Mouse (Mus musculus) liver, embryonic 12.5 days (tissue): ENCODE measurements around the gene Smim1. TPM values are rescaled to one million over a fixed set of nuclear protein-coding genes. Genes with fewer than 3 reads are reported as not detected.

Experiments used
- ATAC-seq: fragments of 200-750 bp; cut with Nextera tagmentation; 2 replicates; pipeline ENCODE4 v1.8.0; 2017; ENCODE audit warnings: moderate number of reproducible peaks, mild to moderate bottlenecking, moderate library complexity
- H3K27ac ChIP-seq: fragments of 300-500 bp; sonication (generic); 2 replicates; pipeline ENCODE4 v1.5.1; 2016; ENCODE audit warnings: mild to moderate bottlenecking
- H3K27me3 ChIP-seq: fragments of 300-500 bp; sonication (generic); replicated peaks from 2 replicates; pipeline ENCODE4 v1.6.1; 2016; ENCODE audit warnings: mild to moderate bottlenecking, moderate library complexity
- H3K36me3 ChIP-seq: fragments of 300-500 bp; sonication (generic); 2 replicates; pipeline ENCODE4 v1.6.1; 2016; ENCODE audit warnings: mild to moderate bottlenecking, moderate library complexity
- H3K4me1 ChIP-seq: fragments of 300-500 bp; sonication (generic); 2 replicates; pipeline ENCODE4 v1.6.1; 2016
- H3K4me2 ChIP-seq: fragments of 300-500 bp; sonication (generic); 2 replicates; pipeline ENCODE4 v1.6.1; 2016; ENCODE audit warnings: mild to moderate bottlenecking, moderate library complexity
- H3K4me3 ChIP-seq: fragments of 300-500 bp; sonication (generic); 2 replicates; pipeline ENCODE4 v1.5.1; 2016; ENCODE audit warnings: mild to moderate bottlenecking, moderate library complexity
- H3K9ac ChIP-seq: fragments of 300-500 bp; sonication (generic); 2 replicates; pipeline ENCODE4 v1.6.1; 2016; ENCODE audit warnings: mild to moderate bottlenecking, moderate library complexity
- H3K9me3 ChIP-seq: fragments of 300-500 bp; sonication (generic); replicated peaks from 2 replicates; pipeline ENCODE4 v1.6.1; 2016; ENCODE audit warnings: mild to moderate bottlenecking, moderate library complexity
- WGBS: fragments of 180-500 bp; shearing (Covaris S2); methylation state at CpG from one replicate; pipeline ENCODE4 v1.1.7; 2016; ENCODE audit not compliant: insufficient replicate concordance; 5-methylcytosine and 5-hydroxymethylcytosine counted together
- polyA plus RNA-seq: library from polyadenylated mRNA; unstranded; fragments of >200 nt; fragmentation: Nextera tagmentation; extraction: Ambion mirVana; gene quantifications from 2 replicates; pipeline ENCODE4 v1.2.1, GENCODE M21; 2016

The Smim1 gene
- polyA plus RNA-seq, result 440 and 457 TPM in 2 replicates

DNA sequence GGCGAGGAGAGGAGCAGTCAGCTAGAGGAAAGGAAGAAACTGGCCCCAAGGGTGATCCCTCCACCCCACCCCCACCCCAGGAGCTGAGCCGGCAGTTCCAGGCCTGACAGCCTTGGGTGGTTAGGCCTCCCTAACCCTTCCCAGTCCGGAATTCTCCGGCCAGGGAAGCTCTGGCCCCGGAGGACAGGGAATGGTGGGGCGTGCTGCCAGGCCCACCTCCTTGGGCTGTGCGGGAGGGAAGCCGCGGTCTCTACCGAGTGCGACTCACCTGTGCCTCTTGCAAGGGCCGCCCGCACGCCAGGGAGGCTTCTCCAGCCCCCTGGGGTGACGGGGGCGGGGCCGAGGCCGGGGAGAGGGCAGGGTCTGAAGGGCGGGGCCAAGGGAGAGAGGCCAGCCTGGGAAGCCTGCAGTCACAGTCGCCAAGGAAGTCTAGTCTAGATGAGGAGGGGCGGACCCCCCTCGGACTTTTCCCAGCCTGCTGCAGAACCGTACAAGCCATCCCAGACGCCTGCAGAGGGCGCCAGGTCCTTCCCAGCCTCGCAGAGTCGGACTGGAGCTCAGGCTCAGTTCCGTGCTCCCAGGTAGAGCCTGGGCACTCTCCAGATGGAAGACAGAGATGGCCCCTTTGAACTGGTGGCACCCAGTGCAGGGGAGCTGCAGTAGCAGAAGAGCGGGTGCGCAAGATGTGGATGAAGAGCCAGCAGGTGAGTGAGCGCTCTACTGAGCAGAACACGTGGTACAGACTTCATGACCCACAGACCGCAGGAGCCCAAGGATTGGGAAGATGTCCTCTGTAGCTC lies at the start of gene Smim1:
TSS of gene Smim1 (minus strand) at position 590 of the 800 bp plus-strand sequence.
- H3K4me1 ChIP-seq, result peaks cover 70% of the 10 kb centered on the region
- 1% methylated on average over 29 of the region's 33 CpGs for WGBS

DNA sequence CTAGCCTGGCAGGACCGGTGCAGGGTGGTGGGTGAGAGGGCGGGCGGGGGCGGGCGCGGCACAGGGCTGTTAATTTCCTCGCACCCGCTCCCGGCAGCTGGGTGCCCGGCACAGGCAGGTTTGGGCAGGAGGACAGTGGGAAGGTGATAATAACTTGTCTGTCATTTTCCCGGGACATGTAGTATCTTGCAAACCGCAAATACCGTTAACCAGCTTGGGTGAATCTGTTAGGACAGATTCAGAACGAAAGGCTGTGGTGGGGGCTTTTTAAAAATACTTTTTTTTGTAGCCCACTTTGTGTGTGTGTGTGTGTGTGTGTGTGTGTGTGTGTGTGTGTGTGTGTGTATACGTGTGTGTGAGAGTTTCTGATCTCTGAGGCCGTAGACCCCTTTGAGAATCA lies 45.9 kb upstream of the Smim1 start:
- Histone ChIP-seq H3K27ac (no peak overlapping the region), H3K9me3 (no peaks in the 10 kb centered on the region), H3K36me3 (no peaks in the 10 kb centered on the region), H3K4me2 (no peak overlapping the region), H3K27me3 (peaks cover 69% of the 10 kb centered on the region), H3K4me1 (no peaks in the 10 kb centered on the region), H3K4me3 (no peak overlapping the region), H3K9ac (no peak overlapping the region)
- ATAC-seq, result no peak
- WGBS, result 13% methylated on average over 15 of the region's 16 CpGs

More for the DNA sequence above, at the start of gene Smim1:
- Histone ChIP-seq H3K9ac (peak within 1 kb of the TSS; percentile 93), H3K4me2 (peak within 1 kb of the TSS; percentile 91), H3K36me3 (peaks cover 46% of the 10 kb centered on the region), H3K27me3 (no peaks in the 10 kb centered on the region), H3K9me3 (no peaks in the 10 kb centered on the region), H3K4me3 (peak within 1 kb of the TSS; percentile 86), H3K27ac (peak within 1 kb of the TSS; percentile 98)
- ATAC-seq, result peak; percentile 69

DNA sequence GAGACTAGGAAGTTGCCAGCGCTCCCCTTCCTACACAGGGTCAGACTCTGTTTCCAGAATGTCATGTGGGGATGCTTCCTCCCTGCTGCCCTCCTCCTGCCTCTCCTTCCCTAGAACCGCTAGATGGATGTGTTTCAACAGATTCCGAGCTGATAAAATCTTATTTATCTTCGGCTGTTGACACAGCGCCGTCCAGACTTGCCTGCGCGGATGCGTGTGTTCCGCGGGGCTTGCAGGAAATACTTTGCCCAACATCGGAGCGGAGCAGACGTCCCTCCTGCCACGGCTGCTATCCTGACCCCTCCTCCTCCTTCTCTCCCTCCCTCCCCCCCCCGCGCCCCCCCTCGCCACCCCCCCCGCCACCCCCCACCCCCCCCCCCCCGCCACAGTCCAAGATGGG lies 45.5 kb upstream of the Smim1 start:
- Histone ChIP-seq H3K9me3 (no peaks in the 10 kb centered on the region), H3K27ac (no peak overlapping the region), H3K4me2 (no peak overlapping the region), H3K4me3 (no peak overlapping the region), H3K27me3 (peaks cover 74% of the 10 kb centered on the region), H3K36me3 (no peaks in the 10 kb centered on the region), H3K9ac (no peak overlapping the region), H3K4me1 (no peaks in the 10 kb centered on the region)
- ATAC-seq, result no peak
- 4% methylated on average over 15 of the region's 20 CpGs for WGBS

DNA sequence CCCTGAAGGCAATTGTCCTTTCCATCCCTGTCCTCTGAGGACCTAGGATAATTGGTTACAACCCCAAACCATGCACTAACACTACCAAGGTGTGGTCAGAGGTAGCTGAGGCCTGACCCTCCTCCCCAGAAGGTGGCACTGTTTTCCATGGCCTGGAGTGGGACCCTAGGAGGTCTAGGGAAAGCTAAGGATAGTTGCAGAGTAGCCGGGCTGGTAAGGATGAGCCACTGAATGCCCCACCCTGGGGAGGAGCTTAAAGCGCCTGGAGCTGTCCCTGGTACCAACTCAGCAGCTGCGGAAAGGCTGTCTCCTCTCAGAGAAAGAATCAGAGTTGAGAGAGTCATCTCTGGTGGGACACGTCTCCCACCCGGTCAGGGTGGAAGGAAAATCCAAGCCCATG lies 44.9 kb upstream of the Smim1 start:
- H3K27ac ChIP-seq, result no peak overlapping the region
- H3K4me1 ChIP-seq, result no peaks in the 10 kb centered on the region
- H3K9ac ChIP-seq, result no peak overlapping the region
- no peaks in the 10 kb centered on the region for H3K36me3 ChIP-seq
- H3K27me3 ChIP-seq, result peaks cover 74% of the 10 kb centered on the region
- 3% methylated on average over 5 of the region's 5 CpGs for WGBS
- no peak overlapping the region for H3K4me3 ChIP-seq
- ATAC-seq, result 0 out of 2 replicates have a peak, but pooled peaks have one; percentile 20
- no peaks in the 10 kb centered on the region for H3K9me3 ChIP-seq
- no peak overlapping the region for H3K4me2 ChIP-seq

DNA sequence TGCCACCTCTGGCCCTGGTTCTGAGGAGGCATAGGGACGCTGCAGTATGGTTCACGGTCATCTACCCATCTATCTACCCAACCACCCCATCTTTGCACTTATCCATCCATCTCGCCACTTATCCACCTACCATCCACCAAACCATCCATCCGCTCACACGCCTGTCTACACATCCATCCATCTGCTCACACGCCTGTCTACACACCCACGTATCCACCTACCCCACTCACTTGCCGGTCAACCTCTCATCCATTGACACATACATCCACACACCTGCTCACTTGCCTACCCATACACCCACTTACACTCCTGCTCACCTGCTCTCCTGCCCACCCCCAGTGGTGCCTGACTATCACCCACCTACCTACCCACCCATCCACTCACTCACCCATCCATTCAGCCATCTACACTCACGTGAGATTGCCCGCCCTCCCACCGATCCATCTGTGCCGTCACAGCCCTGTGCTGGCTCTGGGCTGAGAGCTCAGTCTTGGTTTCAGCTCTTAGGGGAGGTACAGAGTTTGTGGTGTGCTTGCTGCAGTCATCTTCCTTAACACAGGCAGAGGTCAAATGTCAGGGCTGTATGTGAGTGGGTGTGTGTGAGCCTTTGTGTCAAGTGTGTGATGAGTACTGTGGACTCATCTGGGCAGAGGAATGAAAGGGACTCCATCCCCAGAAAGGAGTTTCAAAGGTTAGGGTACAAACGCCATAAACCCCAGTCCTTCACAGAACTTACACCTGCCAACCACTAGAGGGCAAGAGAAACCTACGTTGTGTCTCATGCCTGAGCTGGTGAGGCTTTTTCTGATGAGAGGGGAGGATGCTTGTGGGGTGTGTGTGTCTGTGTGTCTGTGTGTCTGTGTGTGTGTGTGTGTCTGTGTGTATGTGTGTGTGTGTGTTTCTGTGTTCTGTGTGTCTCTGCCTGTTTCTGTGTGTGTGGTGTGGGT lies 39.1 kb upstream of the Smim1 start:
- ATAC-seq, result peak; percentile 30
- Histone ChIP-seq H3K9me3 (no peaks in the 10 kb centered on the region), H3K27ac (no peak overlapping the region), H3K27me3 (peaks cover 53% of the 10 kb centered on the region), H3K4me2 (no peak overlapping the region), H3K9ac (no peak overlapping the region), H3K4me1 (no peaks in the 10 kb centered on the region), H3K36me3 (no peaks in the 10 kb centered on the region), H3K4me3 (no peak overlapping the region)
- WGBS, result 46% methylated on average over 14 of the region's 14 CpGs

DNA sequence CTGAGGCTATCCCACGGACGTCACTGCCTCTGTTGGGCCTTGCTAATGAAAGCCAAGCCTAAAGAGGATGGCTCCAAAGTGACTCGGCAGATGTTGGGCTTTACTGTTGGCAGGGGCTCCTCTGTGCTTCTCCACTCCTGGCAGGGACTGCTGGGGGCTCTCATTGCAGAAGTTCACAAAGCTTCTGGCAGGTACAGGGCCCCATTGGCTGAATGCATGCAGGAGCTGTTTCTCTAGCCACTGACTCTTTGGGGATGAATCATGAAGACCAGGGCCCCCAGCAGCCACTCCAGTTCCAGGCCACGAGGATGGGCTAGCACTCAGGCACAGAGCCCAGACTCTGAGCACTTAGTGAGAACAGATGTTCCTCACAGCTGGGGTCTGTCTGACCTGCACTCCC lies 31.7 kb upstream of the Smim1 start:
- H3K9ac ChIP-seq, result no peak overlapping the region

DNA sequence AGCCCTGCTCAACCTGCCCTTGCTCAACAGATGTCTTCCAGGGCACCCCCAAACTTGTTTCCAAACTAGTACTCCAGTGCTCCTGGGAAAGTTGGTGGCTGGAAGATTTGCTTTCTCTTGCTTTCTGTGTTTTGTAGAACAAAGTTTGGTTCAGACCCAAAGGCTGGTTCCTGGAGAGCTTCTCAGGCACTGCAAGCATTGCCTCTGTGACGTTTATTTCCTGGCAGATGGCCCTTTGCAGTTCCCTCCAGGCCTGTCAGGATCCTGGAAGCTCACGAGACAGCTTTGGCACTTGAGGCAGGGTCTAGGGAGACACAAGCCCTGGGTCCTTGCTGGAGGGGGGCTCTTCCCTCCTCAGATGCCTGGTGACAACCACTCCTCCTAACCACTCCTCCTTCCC lies 30.6 kb upstream of the Smim1 start:
- Histone ChIP-seq H3K4me1 (no peaks in the 10 kb centered on the region), H3K27ac (no peak overlapping the region), H3K9me3 (no peaks in the 10 kb centered on the region), H3K4me3 (no peak overlapping the region), H3K27me3 (peaks cover 40% of the 10 kb centered on the region), H3K9ac (no peak overlapping the region), H3K4me2 (no peak overlapping the region), H3K36me3 (no peaks in the 10 kb centered on the region)
- 25% methylated on average over 2 of the region's 2 CpGs for WGBS
- ATAC-seq, result no peak

More for the DNA sequence above, 31.7 kb upstream of the Smim1 start:
- Histone ChIP-seq H3K27me3 (peaks cover 47% of the 10 kb centered on the region), H3K4me1 (no peaks in the 10 kb centered on the region), H3K36me3 (no peaks in the 10 kb centered on the region), H3K4me3 (no peak overlapping the region), H3K9me3 (no peaks in the 10 kb centered on the region), H3K4me2 (no peak overlapping the region), H3K27ac (no peak overlapping the region)
- WGBS, result 49% methylated on average over 4 of the region's 4 CpGs
- ATAC-seq, result no peak

DNA sequence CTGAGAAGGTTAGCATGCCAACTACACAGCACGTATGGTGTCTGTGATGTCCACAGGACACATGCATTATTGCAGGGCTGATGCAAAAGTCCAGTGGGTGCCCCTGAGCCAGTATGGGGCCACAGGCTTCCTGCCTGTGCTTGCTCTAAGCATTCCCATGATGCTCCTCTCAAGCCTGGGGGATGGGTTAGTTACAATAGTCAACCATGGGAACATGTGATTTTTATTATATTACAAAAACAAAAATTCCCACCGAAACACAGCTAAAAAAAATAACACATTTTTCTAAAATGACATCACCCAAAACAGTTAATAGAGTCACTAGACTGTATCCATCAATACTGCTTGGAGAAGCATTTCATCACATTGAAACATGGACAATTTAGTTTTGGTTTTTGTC lies 30.0 kb upstream of the Smim1 start:
- Histone ChIP-seq H3K4me2 (no peak overlapping the region), H3K27ac (no peak overlapping the region), H3K4me1 (no peaks in the 10 kb centered on the region), H3K9me3 (no peaks in the 10 kb centered on the region), H3K27me3 (peaks cover 39% of the 10 kb centered on the region), H3K9ac (no peak overlapping the region), H3K4me3 (no peak overlapping the region), H3K36me3 (no peaks in the 10 kb centered on the region)
- no peak for ATAC-seq
- WGBS, result 56% methylated on average over 2 of the region's 2 CpGs

DNA sequence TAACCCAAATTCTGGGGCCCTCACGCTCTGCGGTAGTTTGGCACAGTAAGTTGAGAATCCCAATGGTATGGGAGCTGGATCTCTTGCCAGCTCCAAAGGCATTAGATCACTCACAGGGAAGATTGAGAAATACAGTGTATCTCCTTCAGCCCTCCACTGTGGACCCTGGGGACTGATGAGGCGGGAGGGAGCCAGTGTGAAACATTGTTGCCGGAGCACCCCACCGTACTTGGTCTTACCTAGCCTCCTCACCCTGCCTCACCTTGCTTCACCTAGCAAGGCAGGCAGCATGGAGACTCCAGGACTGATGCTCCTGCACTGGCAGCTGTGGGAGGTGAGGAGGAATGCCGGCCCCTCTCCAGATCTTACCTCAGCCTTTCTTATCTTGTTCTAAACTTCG lies 29.5 kb upstream of the Smim1 start:
- no peak overlapping the region for H3K27ac ChIP-seq
- WGBS, result 70% methylated on average over 7 of the region's 7 CpGs
- no peak for ATAC-seq

DNA sequence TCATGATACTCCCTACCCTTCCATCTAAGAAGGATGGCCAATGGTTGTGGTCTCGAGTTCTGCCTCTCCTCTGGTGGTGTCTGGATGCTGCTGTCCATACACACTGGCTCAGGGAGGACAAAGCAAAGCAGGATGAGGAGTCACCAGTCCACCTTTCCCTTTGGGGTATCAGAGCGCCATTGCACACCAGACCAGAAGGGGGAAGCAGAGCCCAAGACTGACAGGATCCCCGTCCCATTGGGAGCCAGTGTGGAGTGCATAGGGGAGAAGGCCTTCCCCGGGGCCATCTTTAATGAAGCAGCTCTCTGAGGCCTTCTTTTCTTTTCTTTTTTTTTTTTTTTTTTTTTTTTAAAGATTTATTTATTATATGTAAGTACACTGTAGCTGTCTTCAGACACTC lies 27.0 kb upstream of the Smim1 start:
- 40% methylated on average over 4 of the region's 4 CpGs for WGBS
- ATAC-seq, result no peak
- Histone ChIP-seq H3K9me3 (no peaks in the 10 kb centered on the region), H3K4me3 (no peak overlapping the region), H3K36me3 (no peaks in the 10 kb centered on the region), H3K4me2 (no peak overlapping the region), H3K4me1 (no peaks in the 10 kb centered on the region), H3K9ac (no peak overlapping the region), H3K27me3 (peaks cover 22% of the 10 kb centered on the region; the same call in 1 of the 2 replicates), H3K27ac (no peak overlapping the region)

More for the DNA sequence above, 29.5 kb upstream of the Smim1 start:
- no peak overlapping the region for H3K4me2 ChIP-seq
- H3K4me1 ChIP-seq, result no peaks in the 10 kb centered on the region
- no peak overlapping the region for H3K9ac ChIP-seq
- H3K36me3 ChIP-seq, result no peaks in the 10 kb centered on the region
- H3K9me3 ChIP-seq, result no peaks in the 10 kb centered on the region
- H3K4me3 ChIP-seq, result no peak overlapping the region
- H3K27me3 ChIP-seq, result peaks cover 39% of the 10 kb centered on the region

DNA sequence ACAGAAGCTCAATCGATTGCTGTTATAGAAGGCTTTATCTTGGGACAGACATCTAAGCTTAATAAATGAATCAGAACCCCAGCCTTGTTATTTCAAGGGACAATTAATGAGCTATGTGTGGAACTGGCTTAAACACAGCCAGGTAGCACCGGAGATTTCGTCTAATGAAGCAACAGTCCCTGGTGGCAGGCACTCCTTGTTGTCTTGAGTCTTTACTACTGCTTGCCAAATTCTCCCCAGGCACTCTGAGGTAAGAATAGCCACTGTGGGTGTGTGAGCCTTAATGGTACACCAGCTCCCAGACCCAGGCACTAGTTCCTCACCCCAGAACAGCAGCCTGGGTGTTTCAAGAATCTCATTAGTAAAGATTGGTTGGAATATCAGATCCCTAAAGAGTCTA lies 25.4 kb upstream of the Smim1 start:
- 75% methylated on average over 3 of the region's 3 CpGs for WGBS
- H3K9ac ChIP-seq, result no peak overlapping the region
- H3K4me1 ChIP-seq, result no peaks in the 10 kb centered on the region
- H3K4me2 ChIP-seq, result no peak overlapping the region
- H3K4me3 ChIP-seq, result no peak overlapping the region
- H3K36me3 ChIP-seq, result no peaks in the 10 kb centered on the region
- no peak overlapping the region for H3K27ac ChIP-seq
- no peak for ATAC-seq
- peaks cover 10% of the 10 kb centered on the region; the same call in 1 of the 2 replicates for H3K27me3 ChIP-seq
- H3K9me3 ChIP-seq, result no peaks in the 10 kb centered on the region

DNA sequence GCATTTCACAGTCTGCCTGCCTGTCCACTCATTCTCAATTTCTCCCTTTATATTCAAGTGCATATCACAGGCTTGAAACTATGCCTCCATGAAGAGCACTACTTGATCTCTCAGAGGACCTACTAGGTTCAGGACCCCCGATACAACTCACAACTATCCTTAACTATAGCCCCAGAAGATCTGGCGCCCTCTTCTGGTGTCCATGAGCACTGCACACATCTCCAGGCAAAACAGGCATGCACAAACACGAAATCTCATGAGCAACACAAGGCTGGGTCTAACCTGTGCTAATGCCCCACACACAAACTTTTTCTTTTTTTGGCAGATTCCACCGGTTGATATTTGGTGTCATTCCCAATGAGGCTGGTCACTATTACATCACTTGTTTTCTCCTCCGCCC lies 19.8 kb upstream of the Smim1 start:
- Histone ChIP-seq H3K27ac (no peak overlapping the region), H3K36me3 (no peaks in the 10 kb centered on the region), H3K4me2 (no peak overlapping the region), H3K4me1 (no peaks in the 10 kb centered on the region), H3K9me3 (no peaks in the 10 kb centered on the region), H3K4me3 (no peak overlapping the region), H3K27me3 (peaks cover 8% of the 10 kb centered on the region; the same call in 1 of the 2 replicates), H3K9ac (no peak overlapping the region)
- no peak for ATAC-seq
- WGBS, result 60% methylated on average over 5 of the region's 5 CpGs
